Mouse (Mus musculus): Measurements from ENCODE around the gene Rnd2. TPM values are rescaled to one million over a fixed set of nuclear protein-coding genes. Genes with fewer than 3 reads are reported as not detected.
"Not testable (repeated sequence)": the region's sequence is repeated elsewhere in the genome, so short reads cannot be mapped to it uniquely, and the experiment has no call there.

Gene Rnd2
- total and polyA plus RNA-seq, 3 experiments = 26.5 to 46.4 (median 36.6) TPM

DNA sequence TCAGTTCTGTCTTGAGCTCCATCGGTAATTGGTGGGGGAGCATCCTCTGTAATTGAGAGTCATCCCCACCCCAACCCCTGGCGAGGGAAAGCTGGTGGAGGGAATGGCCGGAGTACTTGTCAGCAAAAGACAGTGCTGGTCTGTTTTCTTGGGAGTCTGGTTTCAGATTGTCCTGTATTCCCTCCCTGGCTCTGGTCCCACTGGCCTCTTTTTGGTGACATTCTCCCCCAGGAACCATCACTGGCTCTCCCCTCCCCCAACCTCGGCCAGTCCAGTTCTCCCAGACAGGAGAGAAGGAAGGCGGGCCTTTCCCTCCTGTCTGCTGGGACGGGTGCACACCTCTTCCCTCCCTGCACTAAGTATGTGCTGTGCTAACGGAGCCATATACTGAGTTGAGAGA lies 7.5 kb downstream of the Rnd2 start:
- H3K36me3 ChIP-seq (replicated peaks) = peaks cover 29% of the 10 kb centered on the region
- peaks cover 54% of the 10 kb centered on the region for H3K4me1 ChIP-seq (ENCODE audit: insufficient read depth, low read depth, low read length)
- TF ChIP-seq GATA1 (IDR thresholded peaks at IDR 0.05; ENCODE audit: borderline replicate concordance, low read length) (no peak), CTCF (IDR thresholded peaks at IDR 0.05; ENCODE audit: low read depth, low read length) (no peak), POLR2AphosphoS5 (IDR thresholded peaks at IDR 0.05; ENCODE audit: insufficient replicate concordance, low read depth, low read length) (no peak), TAL1 (conservative IDR thresholded peaks at IDR 0.05; ENCODE audit: low read depth, low read length) (no peak), GATA2 (IDR thresholded peaks at IDR 0.05; ENCODE audit: borderline replicate concordance, low read depth, low read length) (no peak)
- ATAC-seq (ENCODE audit: extremely low read depth, insufficient number of reproducible peaks, low FRiP score, poor library complexity, severe bottlenecking) (no peak), DNase-seq (ENCODE audit: low spot score) (no peak)
- H3K27me3 ChIP-seq (ENCODE audit: insufficient read depth, low read length) = peaks cover 3% of the 10 kb centered on the region; the same call in 1 of the 2 replicates
- H3K9me3 ChIP-seq (replicated peaks) = no peaks in the 10 kb centered on the region
- no peak overlapping the region for H3K4me3 ChIP-seq (ENCODE audit: low read depth, low read length)

- not testable (repeated sequence) for H3K9me3 ChIP-seq (replicated peaks); DNase-seq (ENCODE audit: low spot score); H3K4me3 ChIP-seq (ENCODE audit: low read depth, low read length); H3K27me3 ChIP-seq (ENCODE audit: insufficient read depth, low read length); ATAC-seq (ENCODE audit: extremely low read depth, insufficient number of reproducible peaks, low FRiP score, poor library complexity, severe bottlenecking)
- peaks cover 29% of the 10 kb centered on the region for H3K36me3 ChIP-seq (replicated peaks)
- H3K4me1 ChIP-seq (ENCODE audit: insufficient read depth, low read depth, low read length) = peaks cover 55% of the 10 kb centered on the region
Observed at GRCm38 (mm10) chr11:101473686-101474085, 8.9 kb downstream of the Rnd2 start.

- peaks cover 57% of the 10 kb centered on the region for H3K4me1 ChIP-seq (ENCODE audit: insufficient read depth, low read depth, low read length)
- ATAC-seq (ENCODE audit: extremely low read depth, insufficient number of reproducible peaks, low FRiP score, poor library complexity, severe bottlenecking) = no peak
- peaks cover 29% of the 10 kb centered on the region for H3K36me3 ChIP-seq (replicated peaks)
- DNase-seq (ENCODE audit: low spot score) = no peak
- H3K4me3 ChIP-seq (ENCODE audit: low read depth, low read length) = no peak overlapping the region
- H3K9me3 ChIP-seq (replicated peaks) = no peaks in the 10 kb centered on the region
- no peak for TF ChIP-seq GATA2 (IDR thresholded peaks at IDR 0.05; ENCODE audit: borderline replicate concordance, low read depth, low read length)
- no peak for TF ChIP-seq CTCF (IDR thresholded peaks at IDR 0.05; ENCODE audit: low read depth, low read length)
- TF ChIP-seq GATA1 (IDR thresholded peaks at IDR 0.05; ENCODE audit: borderline replicate concordance, low read length) = no peak
- no peak for TF ChIP-seq TAL1 (conservative IDR thresholded peaks at IDR 0.05; ENCODE audit: low read depth, low read length)
- TF ChIP-seq POLR2AphosphoS5 (IDR thresholded peaks at IDR 0.05; ENCODE audit: insufficient replicate concordance, low read depth, low read length) = no peak
- H3K27me3 ChIP-seq (ENCODE audit: insufficient read depth, low read length) = peaks cover 7% of the 10 kb centered on the region; the same call in 1 of the 2 replicates
Observed at GRCm38 (mm10) chr11:101474298-101474697, 9.5 kb downstream of the Rnd2 start.

- ATAC-seq (ENCODE audit: extremely low read depth, insufficient number of reproducible peaks, low FRiP score, poor library complexity, severe bottlenecking); H3K4me3 ChIP-seq (ENCODE audit: low read depth, low read length); H3K9me3 ChIP-seq (replicated peaks); DNase-seq (ENCODE audit: low spot score); H3K27me3 ChIP-seq (ENCODE audit: insufficient read depth, low read length): not testable (repeated sequence)
- H3K36me3 ChIP-seq (replicated peaks) = peaks cover 12% of the 10 kb centered on the region
- peaks cover 62% of the 10 kb centered on the region for H3K4me1 ChIP-seq (ENCODE audit: insufficient read depth, low read depth, low read length)
Observed at GRCm38 (mm10) chr11:101476361-101476760, 11.6 kb downstream of the Rnd2 start.

DNA sequence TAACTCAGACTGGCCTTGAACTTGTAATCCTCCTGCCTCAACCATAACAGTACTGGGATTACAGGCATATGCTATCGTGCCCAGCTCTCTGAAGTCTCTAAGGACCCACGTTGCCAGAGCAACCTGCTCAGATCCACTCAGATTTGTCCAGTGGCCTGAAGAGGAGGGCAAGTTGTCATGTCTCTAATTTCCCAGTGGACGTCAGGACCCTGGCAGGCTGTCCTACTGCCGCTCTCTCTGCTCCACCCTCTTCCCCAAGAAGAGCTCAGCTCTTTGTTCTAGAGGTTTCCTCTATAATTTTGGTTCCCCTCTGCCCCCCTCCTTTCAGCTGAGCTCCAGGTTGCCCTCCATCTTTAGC lies 12.4 kb downstream of the Rnd2 start:
- peaks cover 3% of the 10 kb centered on the region; the same call in 1 of the 2 replicates for H3K27me3 ChIP-seq (ENCODE audit: insufficient read depth, low read length)
- ATAC-seq (ENCODE audit: extremely low read depth, insufficient number of reproducible peaks, low FRiP score, poor library complexity, severe bottlenecking) = no peak
- H3K4me1 ChIP-seq (ENCODE audit: insufficient read depth, low read depth, low read length) = peaks cover 60% of the 10 kb centered on the region

DNA sequence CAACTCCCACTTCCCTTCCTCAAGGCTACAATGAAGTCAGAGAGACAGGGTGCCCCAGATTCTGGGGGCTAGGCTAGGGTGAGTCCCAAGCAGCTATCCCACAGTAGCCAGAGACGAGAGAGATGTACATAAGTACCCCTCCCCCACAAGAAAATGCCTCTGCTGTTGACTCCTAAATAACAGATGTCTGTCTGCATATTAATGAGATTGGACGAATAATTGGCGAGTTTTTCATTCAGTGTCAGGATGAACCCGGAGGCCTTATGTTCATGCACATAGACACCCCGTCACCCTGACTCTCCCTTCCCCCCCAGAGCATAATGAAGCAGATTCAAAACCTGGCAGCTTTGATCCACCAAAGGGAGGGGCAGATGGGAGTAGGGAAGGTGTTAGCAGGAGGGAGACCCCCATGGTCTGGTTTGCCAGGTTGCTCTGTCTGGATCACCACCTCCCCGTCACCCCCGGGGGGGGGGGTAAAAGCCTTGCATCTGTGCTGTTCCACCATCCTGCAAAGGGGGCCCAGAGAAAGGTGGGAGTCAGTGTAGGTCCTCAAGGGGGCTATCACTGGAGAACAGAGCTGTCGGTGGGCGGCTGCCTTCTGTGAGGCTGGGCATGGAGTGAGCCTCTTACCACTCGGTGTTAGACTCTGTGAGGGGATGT lies 12.9 kb downstream of the Rnd2 start:
- Histone ChIP-seq H3K4me1 (ENCODE audit: insufficient read depth, low read depth, low read length) (peaks cover 55% of the 10 kb centered on the region), H3K27me3 (ENCODE audit: insufficient read depth, low read length) (peaks cover 3% of the 10 kb centered on the region; the same call in 1 of the 2 replicates), H3K4me3 (ENCODE audit: low read depth, low read length) (no peak overlapping the region), H3K9me3 (replicated peaks) (no peaks in the 10 kb centered on the region), H3K36me3 (replicated peaks) (no peaks in the 10 kb centered on the region)
- ATAC-seq (ENCODE audit: extremely low read depth, insufficient number of reproducible peaks, low FRiP score, poor library complexity, severe bottlenecking) = no peak
- no peak for DNase-seq (ENCODE audit: low spot score)
- TF ChIP-seq GATA2 (IDR thresholded peaks at IDR 0.05; ENCODE audit: borderline replicate concordance, low read depth, low read length) (no peak), GATA1 (IDR thresholded peaks at IDR 0.05; ENCODE audit: borderline replicate concordance, low read length) (no peak), POLR2AphosphoS5 (IDR thresholded peaks at IDR 0.05; ENCODE audit: insufficient replicate concordance, low read depth, low read length) (no peak)

More for the DNA sequence above, 12.4 kb downstream of the Rnd2 start:
- no peak for DNase-seq (ENCODE audit: low spot score)
- no peak for TF ChIP-seq TAL1 (conservative IDR thresholded peaks at IDR 0.05; ENCODE audit: low read depth, low read length)
- TF ChIP-seq POLR2AphosphoS5 (IDR thresholded peaks at IDR 0.05; ENCODE audit: insufficient replicate concordance, low read depth, low read length) = no peak
- no peak for TF ChIP-seq GATA2 (IDR thresholded peaks at IDR 0.05; ENCODE audit: borderline replicate concordance, low read depth, low read length)
- H3K4me3 ChIP-seq (ENCODE audit: low read depth, low read length) = no peak overlapping the region
- H3K36me3 ChIP-seq (replicated peaks) = peaks cover 4% of the 10 kb centered on the region
- H3K9me3 ChIP-seq (replicated peaks) = no peaks in the 10 kb centered on the region

DNA sequence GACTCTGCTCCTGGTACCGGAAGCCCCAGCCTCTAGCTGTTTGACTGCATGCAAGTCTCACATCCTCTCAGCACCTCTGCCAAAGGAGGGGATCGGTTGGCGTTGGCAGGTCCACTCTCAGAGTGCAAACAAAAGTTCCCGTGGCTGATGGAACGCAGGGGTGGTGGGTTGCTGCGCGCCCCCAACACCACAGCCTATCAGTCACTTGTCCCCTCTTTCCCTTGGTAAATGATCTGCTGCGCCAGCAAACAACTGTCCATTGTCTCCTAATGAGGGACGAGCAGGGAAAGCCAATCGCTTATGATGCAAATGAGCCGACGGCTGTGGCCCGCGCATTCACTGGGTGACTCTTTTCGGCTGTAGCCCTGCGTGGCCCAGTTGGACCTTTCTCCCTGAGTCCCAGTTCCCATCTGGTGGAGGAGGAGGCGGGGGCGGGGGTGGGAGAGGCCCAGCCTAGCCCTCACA lies 14.4 kb downstream of the Rnd2 start:
- TF ChIP-seq POLR2AphosphoS5 (IDR thresholded peaks at IDR 0.05; ENCODE audit: insufficient replicate concordance, low read depth, low read length) = no peak
- TF ChIP-seq CTCF (IDR thresholded peaks at IDR 0.05; ENCODE audit: low read depth, low read length) = no peak
- TF ChIP-seq TAL1 (conservative IDR thresholded peaks at IDR 0.05; ENCODE audit: low read depth, low read length) = no peak
- no peak for TF ChIP-seq GATA1 (IDR thresholded peaks at IDR 0.05; ENCODE audit: borderline replicate concordance, low read length)
- TF ChIP-seq GATA2 (IDR thresholded peaks at IDR 0.05; ENCODE audit: borderline replicate concordance, low read depth, low read length) = no peak
- DNase-seq (ENCODE audit: low spot score) (no peak), ATAC-seq (ENCODE audit: extremely low read depth, insufficient number of reproducible peaks, low FRiP score, poor library complexity, severe bottlenecking) (no peak)
- Histone ChIP-seq H3K4me3 (ENCODE audit: low read depth, low read length) (no peak overlapping the region), H3K36me3 (replicated peaks) (no peaks in the 10 kb centered on the region), H3K4me1 (ENCODE audit: insufficient read depth, low read depth, low read length) (peaks cover 61% of the 10 kb centered on the region), H3K9me3 (replicated peaks) (no peaks in the 10 kb centered on the region), H3K27me3 (ENCODE audit: insufficient read depth, low read length) (peaks cover 3% of the 10 kb centered on the region; the same call in 1 of the 2 replicates)
